Mouse (Mus musculus): ENCODE data around the gene Ipo11. TPM values are rescaled to one million over a fixed set of nuclear protein-coding genes. Genes with fewer than 3 reads are reported as not detected.
A peak's percentile ranks its signal among the peaks of the same experiment; 100 is the strongest.

The Ipo11 gene
- polyA plus RNA-seq, 1 experiment = 25.3 TPM

- Histone ChIP-seq H3K4me1 (ENCODE audit: control insufficient read depth, insufficient read depth, low read length) (peaks cover 2% of the 10 kb centered on the region; the same call in 1 of the 2 replicates), H3K27ac (ENCODE audit: insufficient read depth, low read depth, low read length) (no peak overlapping the region)
- TF ChIP-seq CTCF (IDR thresholded peaks at IDR 0.05; ENCODE audit: low read depth, low read length) (no peak), POLR2A (IDR thresholded peaks at IDR 0.05; ENCODE audit: borderline replicate concordance, low read depth, low read length) (no peak)
Observed at GRCm38 (mm10) chr13:106856556-106856955, 80.2 kb downstream of the Ipo11 start.

GRCm38 (mm10) chr13:106847534-106847933 is 89.2 kb downstream of the Ipo11 start:
- peaks cover 3% of the 10 kb centered on the region; the same call in 1 of the 2 replicates for H3K4me1 ChIP-seq (ENCODE audit: control insufficient read depth, insufficient read depth, low read length)
- TF ChIP-seq CTCF (IDR thresholded peaks at IDR 0.05; ENCODE audit: low read depth, low read length) = no peak
- no peak for TF ChIP-seq POLR2A (IDR thresholded peaks at IDR 0.05; ENCODE audit: borderline replicate concordance, low read depth, low read length)
- no peak overlapping the region for H3K4me3 ChIP-seq (ENCODE audit: insufficient read depth, low read length)
- peak overlapping the region; percentile 6; the same call in 1 of the 2 replicates for H3K27ac ChIP-seq (ENCODE audit: insufficient read depth, low read depth, low read length)

More at GRCm38 (mm10) chr13:106856556-106856955, 80.2 kb downstream of the Ipo11 start:
- H3K4me3 ChIP-seq (ENCODE audit: insufficient read depth, low read length) = no peak overlapping the region

- Histone ChIP-seq H3K4me1 (ENCODE audit: control insufficient read depth, insufficient read depth, low read length) (peaks cover 6% of the 10 kb centered on the region; the same call in 1 of the 2 replicates), H3K4me3 (ENCODE audit: insufficient read depth, low read length) (no peak overlapping the region), H3K27ac (ENCODE audit: insufficient read depth, low read depth, low read length) (no peak overlapping the region)
- TF ChIP-seq CTCF (IDR thresholded peaks at IDR 0.05; ENCODE audit: low read depth, low read length) (no peak), POLR2A (IDR thresholded peaks at IDR 0.05; ENCODE audit: borderline replicate concordance, low read depth, low read length) (no peak)
Observed at GRCm38 (mm10) chr13:106844928-106845327, 91.8 kb downstream of the Ipo11 start.

- H3K4me3 ChIP-seq (ENCODE audit: insufficient read depth, low read length) = no peak overlapping the region
- H3K27ac ChIP-seq (ENCODE audit: insufficient read depth, low read depth, low read length) = no peak overlapping the region
- peaks cover 3% of the 10 kb centered on the region; the same call in 1 of the 2 replicates for H3K4me1 ChIP-seq (ENCODE audit: control insufficient read depth, insufficient read depth, low read length)
- no peak for TF ChIP-seq CTCF (IDR thresholded peaks at IDR 0.05; ENCODE audit: low read depth, low read length)
Observed at GRCm38 (mm10) chr13:106842542-106842941, 94.2 kb downstream of the Ipo11 start.

GRCm38 (mm10) chr13:106838778-106839177 is 98.0 kb downstream of the Ipo11 start:
- H3K4me1 ChIP-seq (ENCODE audit: control insufficient read depth, insufficient read depth, low read length) = peaks cover 6% of the 10 kb centered on the region
- no peak overlapping the region for H3K27ac ChIP-seq (ENCODE audit: insufficient read depth, low read depth, low read length)
- no peak for TF ChIP-seq POLR2A (IDR thresholded peaks at IDR 0.05; ENCODE audit: borderline replicate concordance, low read depth, low read length)
- TF ChIP-seq CTCF (IDR thresholded peaks at IDR 0.05; ENCODE audit: low read depth, low read length) = no peak
- no peak overlapping the region for H3K4me3 ChIP-seq (ENCODE audit: insufficient read depth, low read length)

- Histone ChIP-seq H3K27ac (ENCODE audit: insufficient read depth, low read depth, low read length) (peak overlapping the region; percentile 69), H3K4me1 (ENCODE audit: control insufficient read depth, insufficient read depth, low read length) (peaks cover 3% of the 10 kb centered on the region), H3K4me3 (ENCODE audit: insufficient read depth, low read length) (no peak overlapping the region)
- no peak for TF ChIP-seq POLR2A (IDR thresholded peaks at IDR 0.05; ENCODE audit: borderline replicate concordance, low read depth, low read length)
- TF ChIP-seq CTCF (IDR thresholded peaks at IDR 0.05; ENCODE audit: low read depth, low read length) = no peak
Observed at GRCm38 (mm10) chr13:106836527-106836879, 100.3 kb downstream of the Ipo11 start.

GRCm38 (mm10) chr13:106835844-106836526 is 100.8 kb downstream of the Ipo11 start:
- TF ChIP-seq POLR2A (IDR thresholded peaks at IDR 0.05; ENCODE audit: borderline replicate concordance, low read depth, low read length) (no peak), CTCF (IDR thresholded peaks at IDR 0.05; ENCODE audit: low read depth, low read length) (no peak)
- H3K4me1 ChIP-seq (ENCODE audit: control insufficient read depth, insufficient read depth, low read length) = peaks cover 3% of the 10 kb centered on the region
- peak overlapping the region; percentile 62 for H3K27ac ChIP-seq (ENCODE audit: insufficient read depth, low read depth, low read length)
- H3K4me3 ChIP-seq (ENCODE audit: insufficient read depth, low read length) = peak overlapping the region; percentile 46

GRCm38 (mm10) chr13:106830029-106830428 is 106.7 kb downstream of the Ipo11 start:
- no peak overlapping the region for H3K4me3 ChIP-seq (ENCODE audit: insufficient read depth, low read length)
- H3K27ac ChIP-seq (ENCODE audit: insufficient read depth, low read depth, low read length) = no peak overlapping the region
- TF ChIP-seq POLR2A (IDR thresholded peaks at IDR 0.05; ENCODE audit: borderline replicate concordance, low read depth, low read length) (no peak), CTCF (IDR thresholded peaks at IDR 0.05; ENCODE audit: low read depth, low read length) (no peak)
- H3K4me1 ChIP-seq (ENCODE audit: control insufficient read depth, insufficient read depth, low read length) = peaks cover 14% of the 10 kb centered on the region

GRCm38 (mm10) chr13:106829327-106829997 is 107.3 kb downstream of the Ipo11 start:
- TF ChIP-seq POLR2A (IDR thresholded peaks at IDR 0.05; ENCODE audit: borderline replicate concordance, low read depth, low read length) (no peak), CTCF (IDR thresholded peaks at IDR 0.05; ENCODE audit: low read depth, low read length) (no peak)
- H3K4me3 ChIP-seq (ENCODE audit: insufficient read depth, low read length) = no peak overlapping the region
- H3K27ac ChIP-seq (ENCODE audit: insufficient read depth, low read depth, low read length) = peak overlapping the region; percentile 12; the same call in 1 of the 2 replicates
- peaks cover 14% of the 10 kb centered on the region for H3K4me1 ChIP-seq (ENCODE audit: control insufficient read depth, insufficient read depth, low read length)

GRCm38 (mm10) chr13:106825618-106826017 is 111.1 kb downstream of the Ipo11 start:
- no peak overlapping the region for H3K4me3 ChIP-seq (ENCODE audit: insufficient read depth, low read length)
- peaks cover 14% of the 10 kb centered on the region for H3K4me1 ChIP-seq (ENCODE audit: control insufficient read depth, insufficient read depth, low read length)
- H3K27ac ChIP-seq (ENCODE audit: insufficient read depth, low read depth, low read length) = no peak overlapping the region
- no peak for TF ChIP-seq CTCF (IDR thresholded peaks at IDR 0.05; ENCODE audit: low read depth, low read length)
- no peak for TF ChIP-seq POLR2A (IDR thresholded peaks at IDR 0.05; ENCODE audit: borderline replicate concordance, low read depth, low read length)

Data from bone marrow macrophage, adult 2 months (primary cell).